In genomic region chr3:66964884-66965283, GRCm38 (mm10) we compare ENCODE assay signal across 14 mouse cellular contexts. TPM values are rescaled to one million over a fixed set of nuclear protein-coding genes. Genes with fewer than 3 reads are reported as not detected.
"Had no signal": no experiment of that assay in that cellular context is flagged by ENCODE, and none has a peak within 500 bp of the region (broad histone marks: within the 10 kb centered on the region; RNA-seq: fewer than 3 reads in every experiment).

No protein-coding gene starts in this region.

- H3K27ac ChIP-seq: kidney, embryonic 15.5 days; limb, embryonic 12.5 days; midbrain, embryonic 12.5 days; neural tube, embryonic 13.5 days; stomach, embryonic 15.5 days had no signal

- H3K4me2 ChIP-seq: kidney, embryonic 15.5 days; limb, embryonic 12.5 days; midbrain, embryonic 12.5 days; neural tube, embryonic 13.5 days; stomach, embryonic 15.5 days had no signal

- ATAC-seq: intestine, embryonic 16.5 days; midbrain, embryonic 16.5 days had no signal

- H3K36me3 ChIP-seq: kidney, embryonic 15.5 days; limb, embryonic 12.5 days; midbrain, embryonic 12.5 days; neural tube, embryonic 13.5 days; stomach, embryonic 15.5 days had no signal

- H3K4me3 ChIP-seq: kidney, embryonic 15.5 days; limb, embryonic 12.5 days; midbrain, embryonic 12.5 days; neural tube, embryonic 13.5 days; stomach, embryonic 15.5 days had no signal

- H3K4me1 ChIP-seq: kidney, embryonic 15.5 days; midbrain, embryonic 12.5 days; neural tube, embryonic 13.5 days; stomach, embryonic 15.5 days had no signal

- H3K9me3 ChIP-seq: kidney, embryonic 15.5 days; limb, embryonic 12.5 days; midbrain, embryonic 12.5 days; neural tube, embryonic 13.5 days; stomach, embryonic 15.5 days had no signal

- DNase-seq: kidney, adult 2 months; kidney, postnatal 25 days; lung, adult 18-20 months; retina, postnatal 1 day; right cerebral cortex, postnatal 4 days; thymus, postnatal 36 days had no signal

- H3K9ac ChIP-seq: kidney, embryonic 15.5 days; limb, embryonic 12.5 days; midbrain, embryonic 12.5 days; neural tube, embryonic 13.5 days; stomach, embryonic 15.5 days had no signal

RNA-seq across cellular contexts. Expression of gene Shox2, which starts 16.7 kb away (rescaled TPM):
- polyA plus RNA-seq: spleen, adult 2 months had no signal
